Mouse (Mus musculus): ENCODE results near the gene Slc38a11. TPM values are rescaled to one million over a fixed set of nuclear protein-coding genes. Genes with fewer than 3 reads are reported as not detected.

Gene Slc38a11
- total RNA-seq, 2 experiments from 2014 or later = 22.0 to 22.6 TPM

DNA sequence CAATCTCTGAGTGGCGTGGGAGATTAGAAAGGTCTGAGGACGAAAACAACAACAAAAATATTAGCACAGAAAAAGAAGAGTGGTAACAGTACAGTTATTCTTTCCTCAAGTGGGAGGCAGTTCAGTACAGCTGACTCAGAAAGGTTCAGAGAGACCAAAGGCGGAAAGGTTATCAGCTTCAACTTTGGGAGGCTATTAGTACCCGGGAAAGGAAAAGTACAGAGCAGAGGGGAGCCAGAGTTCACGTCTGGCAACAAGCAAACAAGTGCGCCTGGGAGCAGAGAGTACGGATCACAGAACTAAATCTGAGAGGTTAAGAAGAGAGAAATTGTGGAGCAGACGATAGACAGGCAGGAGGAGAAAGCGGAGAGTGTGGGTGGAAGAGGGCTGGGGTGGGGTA is 29.7 kb downstream of the Slc38a11 start:
- no peak for DNase-seq (ENCODE audit: low spot score in 2 of 2)

DNA sequence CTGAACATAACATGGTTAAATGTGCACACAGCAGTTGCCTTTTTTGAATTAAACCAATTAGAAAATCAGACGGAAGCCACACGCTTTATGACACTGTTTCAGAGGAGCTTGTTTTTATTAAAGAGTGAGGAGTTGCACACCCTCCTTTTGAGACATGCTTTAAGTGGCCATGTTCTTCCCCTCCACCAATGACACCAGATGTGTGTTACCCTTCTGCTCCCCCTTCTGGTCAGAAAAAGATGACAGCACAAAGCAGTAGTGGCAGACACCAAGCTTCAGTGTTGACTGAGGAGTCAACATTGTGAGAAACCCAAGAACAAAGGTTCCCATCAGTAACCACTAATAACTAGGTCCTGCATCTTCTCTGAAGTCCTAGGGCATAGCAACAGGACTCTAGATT is 32.5 kb downstream of the Slc38a11 start:
- peak in 1 of 2 experiments; percentile 58 for DNase-seq (ENCODE audit: low spot score in 2 of 2)

GRCm38 (mm10) chr2:65321998-65322754 is 41.7 kb downstream of the Slc38a11 start:
- DNase-seq (ENCODE audit: low spot score in 2 of 2) = no peak

DNA sequence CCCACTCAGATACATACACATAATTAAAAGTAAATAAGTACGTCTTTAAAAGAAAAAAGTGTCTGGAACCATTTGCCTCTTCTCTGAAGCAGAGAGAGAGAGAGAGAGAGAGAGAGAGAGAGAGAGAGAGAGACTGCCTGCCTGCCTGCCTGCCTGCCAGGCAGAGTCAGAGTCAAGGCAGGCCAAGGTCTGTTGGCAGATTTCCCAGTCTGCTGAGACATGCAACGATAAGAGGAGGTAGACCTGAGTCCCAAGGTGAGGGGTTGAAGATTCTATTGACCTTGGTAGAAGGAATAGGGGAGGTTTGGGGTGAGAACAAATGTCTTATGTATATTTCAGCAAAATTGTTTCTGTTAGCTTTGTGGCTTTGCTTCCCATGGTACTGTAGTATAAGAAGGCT is 42.9 kb downstream of the Slc38a11 start:
- peak in 1 of 2 experiments; percentile 58 for DNase-seq (ENCODE audit: low spot score in 2 of 2)

- peak in 1 of 2 experiments; percentile 31 for DNase-seq (ENCODE audit: low spot score in 2 of 2)
These were observed 47.1 kb downstream of the Slc38a11 start for GRCm38 (mm10) chr2:65316721-65317120.

GRCm38 (mm10) chr2:65311250-65311649 is 52.6 kb downstream of the Slc38a11 start:
- no peak for DNase-seq (ENCODE audit: low spot score in 2 of 2)

GRCm38 (mm10) chr2:65296541-65296940 is 67.3 kb downstream of the Slc38a11 start:
- no peak for DNase-seq (ENCODE audit: low spot score in 2 of 2)

- no peak for DNase-seq (ENCODE audit: low spot score in 2 of 2)
These were observed 69.7 kb downstream of the Slc38a11 start for GRCm38 (mm10) chr2:65294092-65294491.

- DNase-seq (ENCODE audit: low spot score in 2 of 2) = no peak
These were observed 70.4 kb downstream of the Slc38a11 start for GRCm38 (mm10) chr2:65293411-65293810.

- DNase-seq (ENCODE audit: low spot score in 2 of 2) = no peak
These were observed 74.1 kb downstream of the Slc38a11 start for GRCm38 (mm10) chr2:65289721-65290120.

DNA sequence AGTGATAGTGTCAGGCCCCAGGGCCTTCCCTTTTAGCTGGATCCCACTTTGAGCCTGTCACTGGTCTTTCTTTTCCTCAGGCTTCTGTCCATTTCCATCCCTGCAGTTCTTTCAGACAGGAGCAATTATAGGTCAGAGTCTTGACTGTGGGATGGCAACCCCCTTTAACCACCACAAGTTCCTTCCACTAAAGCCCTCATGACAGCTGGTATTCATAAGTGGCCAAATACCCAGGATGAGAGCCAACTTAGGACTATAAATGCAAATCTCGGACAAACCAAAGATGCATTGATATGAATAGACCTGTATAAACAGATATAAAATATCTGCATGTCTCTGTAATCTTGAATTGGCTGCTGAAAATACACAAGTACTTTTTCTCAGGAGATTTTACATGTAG is 75.1 kb downstream of the Slc38a11 start:
- no peak for DNase-seq (ENCODE audit: low spot score in 2 of 2)

DNA sequence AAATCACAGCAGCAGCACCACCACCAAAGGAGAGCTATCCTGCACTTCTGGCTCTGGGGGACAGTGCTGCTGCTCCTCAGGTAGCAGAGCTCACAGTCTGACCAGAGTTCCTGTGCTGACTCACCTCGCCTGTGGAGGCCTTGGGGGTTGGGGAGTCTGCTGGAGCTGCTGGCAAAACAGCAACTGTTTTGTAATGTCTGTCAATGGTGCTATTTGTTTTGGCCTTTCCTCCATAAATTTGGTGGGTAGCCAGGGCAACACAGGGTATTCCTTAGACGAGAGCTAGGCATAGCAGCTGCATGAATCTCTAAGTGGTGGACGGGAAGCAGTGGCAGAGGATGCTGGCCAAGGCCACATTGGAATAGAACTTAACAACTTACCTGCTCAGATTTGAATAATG is 78.5 kb downstream of the Slc38a11 start:
- DNase-seq (ENCODE audit: low spot score in 2 of 2) = peak in 1 of 2 experiments; percentile 34

DNA sequence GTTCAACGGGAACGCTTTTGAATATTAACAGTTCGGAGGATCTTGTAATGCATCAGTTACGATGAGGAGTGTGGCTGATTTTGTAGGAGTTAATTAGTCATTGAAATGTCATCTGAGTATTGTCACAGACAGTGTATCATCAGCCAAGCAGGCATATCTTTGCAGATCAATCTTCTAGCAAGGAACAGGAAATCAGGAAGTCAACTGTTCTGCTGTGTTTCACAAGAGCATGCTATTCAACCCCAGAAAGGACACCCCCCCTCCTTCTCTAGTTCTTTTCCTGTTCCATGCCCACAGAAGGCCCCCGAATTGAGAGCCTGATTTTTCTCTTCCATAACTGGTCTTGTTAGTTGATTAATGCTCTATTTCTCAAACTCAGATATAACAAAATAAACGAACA is 80.9 kb downstream of the Slc38a11 start:
- DNase-seq (ENCODE audit: low spot score in 2 of 2) = no peak

GRCm38 (mm10) chr2:65279029-65279690 is 84.7 kb downstream of the Slc38a11 start:
- no peak for DNase-seq (ENCODE audit: low spot score in 2 of 2)

GRCm38 (mm10) chr2:65275443-65276061 is 88.3 kb downstream of the Slc38a11 start:
- DNase-seq (ENCODE audit: low spot score in 2 of 2) = no peak

- no peak for DNase-seq (ENCODE audit: low spot score in 2 of 2)
These were observed 89.9 kb downstream of the Slc38a11 start for GRCm38 (mm10) chr2:65273910-65274309.

DNA sequence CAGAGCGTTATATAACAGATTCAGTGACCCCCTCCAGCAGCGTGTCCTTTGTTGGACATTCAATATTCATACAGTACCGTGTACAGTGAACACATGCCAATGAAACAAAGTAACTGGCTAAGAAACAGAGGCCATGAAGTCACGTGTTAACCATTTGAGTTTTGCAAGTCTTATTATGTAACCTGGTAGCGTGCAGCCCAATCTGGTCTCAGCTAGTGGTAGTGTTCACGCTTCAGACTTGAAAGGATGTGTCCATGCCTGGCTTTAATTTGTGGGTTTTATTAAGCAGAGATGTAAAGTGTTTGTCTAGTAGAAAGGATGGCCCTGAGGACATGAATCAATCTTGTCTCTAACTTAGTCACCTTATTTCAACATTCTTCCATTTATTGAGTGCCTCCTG is 95.1 kb downstream of the Slc38a11 start:
- no peak for DNase-seq (ENCODE audit: low spot score in 2 of 2)

DNA sequence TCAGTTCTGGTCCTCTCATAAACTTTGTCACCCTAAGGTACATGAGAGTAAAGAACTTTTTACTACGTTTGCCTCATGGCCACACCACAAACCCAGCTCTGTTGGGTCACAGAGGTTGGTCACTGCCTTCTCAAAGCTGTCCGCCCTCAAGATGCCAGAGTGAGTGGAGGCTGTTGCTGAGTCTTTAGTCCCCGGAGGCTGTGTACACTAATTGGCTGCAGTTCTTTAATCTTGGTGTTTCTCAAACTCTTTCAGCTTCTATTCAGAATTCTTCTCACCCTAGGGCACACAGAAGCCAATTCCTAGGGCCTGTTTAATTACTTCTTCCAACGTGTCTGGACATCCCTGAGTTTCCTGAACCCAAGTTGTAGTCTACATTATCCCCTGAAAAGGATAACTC is 96.0 kb downstream of the Slc38a11 start:
- DNase-seq (ENCODE audit: low spot score in 2 of 2) = no peak

- DNase-seq (ENCODE audit: low spot score in 2 of 2) = no peak
These were observed 97.1 kb downstream of the Slc38a11 start for GRCm38 (mm10) chr2:65266576-65267299.
